Mouse (Mus musculus) embryonic facial prominence, embryonic 10.5 days (tissue): Measurements from ENCODE around the gene Cd4. TPM values are rescaled to one million over a fixed set of nuclear protein-coding genes. Genes with fewer than 3 reads are reported as not detected.
A peak's percentile ranks its signal among the peaks of the same experiment; 100 is the strongest.

ENCODE experiments used
- DNase-seq: peaks from one replicate; pipeline ENCODE4 v3.0.0-alpha.2; 2017; ENCODE audit warnings: low spot score
- H3K27ac ChIP-seq: fragments of 300-500 bp; sonication (generic); replicated peaks from 2 replicates; pipeline ENCODE4 v1.5.1; 2016; ENCODE audit warnings: mild to moderate bottlenecking
- H3K27me3 ChIP-seq: fragments of 300-500 bp; sonication (generic); replicated peaks from 2 replicates; pipeline ENCODE4 v1.6.1; 2016; ENCODE audit warnings: low read depth, mild to moderate bottlenecking; ENCODE audit not compliant: poor library complexity, severe bottlenecking
- H3K36me3 ChIP-seq: fragments of 300-500 bp; sonication (generic); replicated peaks from 2 replicates; pipeline ENCODE4 v1.6.1; 2016; ENCODE audit warnings: mild to moderate bottlenecking, moderate library complexity
- H3K4me1 ChIP-seq: fragments of 300-500 bp; sonication (generic); 2 replicates; pipeline ENCODE4 v1.6.1; 2016
- H3K4me3 ChIP-seq: fragments of 300-500 bp; sonication (generic); 2 replicates; pipeline ENCODE4 v1.5.1; 2016; ENCODE audit warnings: mild to moderate bottlenecking, moderate library complexity
- H3K9me3 ChIP-seq: fragments of 300-500 bp; sonication (generic); 2 replicates; pipeline ENCODE4 v1.6.1; 2016; ENCODE audit warnings: mild to moderate bottlenecking
- WGBS: fragments of 180-500 bp; shearing (Covaris S2); methylation state at CpG from one replicate; pipeline ENCODE4 v1.1.7; 2016; 5-methylcytosine and 5-hydroxymethylcytosine counted together
- polyA plus RNA-seq: library from polyadenylated mRNA; unstranded; fragments of >200 nt; fragmentation: Nextera tagmentation; extraction: Ambion mirVana; gene quantifications from 2 replicates; pipeline ENCODE4 v1.2.1, GENCODE M21; 2016

The Cd4 gene
- polyA plus RNA-seq, 1 experiment from 2014 or later = not detected

- Histone ChIP-seq H3K27me3 (peaks cover 43% of the 10 kb centered on the region), H3K4me3 (no peak overlapping the region), H3K36me3 (peaks cover 36% of the 10 kb centered on the region), H3K4me1 (peaks cover 65% of the 10 kb centered on the region), H3K9me3 (no peaks in the 10 kb centered on the region), H3K27ac (peak overlapping the region; percentile 41; the same call in 1 of the 2 replicates)
- no peak for DNase-seq
- 73% methylated on average over 6 of the region's 6 CpGs for WGBS
Measured at GRCm38 (mm10) chr6:124913214-124913613, 25.2 kb upstream of the Cd4 start.

GRCm38 (mm10) chr6:124911533-124912218, 23.7 kb upstream of the Cd4 start, which contains the start of gene Lag3:
TSS of gene Lag3 (minus strand) at chr6:124911705.
- Histone ChIP-seq H3K27me3 (peaks cover 51% of the 10 kb centered on the region), H3K4me3 (peak within 1 kb of the TSS; percentile 14; the same call in 1 of the 2 replicates), H3K27ac (peak within 1 kb of the TSS; percentile 12), H3K36me3 (peaks cover 36% of the 10 kb centered on the region), H3K4me1 (peaks cover 60% of the 10 kb centered on the region), H3K9me3 (no peaks in the 10 kb centered on the region)
- 17% methylated on average over 13 of the region's 13 CpGs for WGBS
- DNase-seq = peak; percentile 25

GRCm38 (mm10) chr6:124910032-124910431, 22.0 kb upstream of the Cd4 start:
- Histone ChIP-seq H3K9me3 (no peaks in the 10 kb centered on the region), H3K27ac (peak overlapping the region; percentile 83), H3K4me1 (peaks cover 50% of the 10 kb centered on the region), H3K36me3 (peaks cover 27% of the 10 kb centered on the region), H3K4me3 (peak overlapping the region; percentile 51), H3K27me3 (peaks cover 51% of the 10 kb centered on the region)
- peak; percentile 59 for DNase-seq
- WGBS = 3% methylated on average over 32 of the region's 32 CpGs

GRCm38 (mm10) chr6:124907767-124908166, 19.7 kb upstream of the Cd4 start:
- peaks cover 50% of the 10 kb centered on the region for H3K4me1 ChIP-seq
- H3K4me3 ChIP-seq = no peak overlapping the region
- no peaks in the 10 kb centered on the region for H3K9me3 ChIP-seq
- H3K27me3 ChIP-seq = peaks cover 51% of the 10 kb centered on the region
- peaks cover 5% of the 10 kb centered on the region for H3K36me3 ChIP-seq
- WGBS = 86% methylated on average over 1 of the region's 1 CpGs
- no peak overlapping the region for H3K27ac ChIP-seq
- no peak for DNase-seq

GRCm38 (mm10) chr6:124904991-124905860, 17.2 kb upstream of the Cd4 start:
- no peaks in the 10 kb centered on the region for H3K36me3 ChIP-seq
- peak overlapping the region; percentile 98 for H3K27ac ChIP-seq
- H3K9me3 ChIP-seq = no peaks in the 10 kb centered on the region
- no peak for DNase-seq
- 25% methylated on average over 16 of the region's 16 CpGs for WGBS
- peak overlapping the region; percentile 65 for H3K4me3 ChIP-seq
- peaks cover 28% of the 10 kb centered on the region for H3K27me3 ChIP-seq
- peaks cover 32% of the 10 kb centered on the region for H3K4me1 ChIP-seq

- peaks cover 24% of the 10 kb centered on the region for H3K4me1 ChIP-seq
- H3K27me3 ChIP-seq = peaks cover 19% of the 10 kb centered on the region
- no peaks in the 10 kb centered on the region for H3K9me3 ChIP-seq
- no peaks in the 10 kb centered on the region for H3K36me3 ChIP-seq
- peak overlapping the region; percentile 65 for H3K4me3 ChIP-seq
- WGBS = 6% methylated on average over 24 of the region's 24 CpGs
- DNase-seq = peak; percentile 85
- H3K27ac ChIP-seq = peak overlapping the region; percentile 98
Measured at GRCm38 (mm10) chr6:124904161-124904981, 16.4 kb upstream of the Cd4 start.

GRCm38 (mm10) chr6:124903580-124904151, 15.6 kb upstream of the Cd4 start:
- Histone ChIP-seq H3K4me3 (peak overlapping the region; percentile 65), H3K4me1 (peaks cover 24% of the 10 kb centered on the region), H3K9me3 (no peaks in the 10 kb centered on the region), H3K36me3 (no peaks in the 10 kb centered on the region), H3K27me3 (peaks cover 12% of the 10 kb centered on the region), H3K27ac (peak overlapping the region; percentile 98)
- DNase-seq = peak; percentile 95
- under 1% methylated on average over 23 of the region's 23 CpGs for WGBS

- DNase-seq = no peak
- no peaks in the 10 kb centered on the region for H3K36me3 ChIP-seq
- H3K27ac ChIP-seq = no peak overlapping the region; the same call in 1 of the 2 replicates
- H3K9me3 ChIP-seq = no peaks in the 10 kb centered on the region
- peaks cover 24% of the 10 kb centered on the region for H3K4me1 ChIP-seq
- no peaks in the 10 kb centered on the region for H3K27me3 ChIP-seq
- H3K4me3 ChIP-seq = no peak overlapping the region
Measured at GRCm38 (mm10) chr6:124901851-124902250, 13.8 kb upstream of the Cd4 start.

GRCm38 (mm10) chr6:124900801-124901480, 12.9 kb upstream of the Cd4 start:
- no peak for DNase-seq
- Histone ChIP-seq H3K36me3 (no peaks in the 10 kb centered on the region), H3K9me3 (no peaks in the 10 kb centered on the region), H3K27me3 (no peaks in the 10 kb centered on the region), H3K4me1 (peaks cover 24% of the 10 kb centered on the region), H3K4me3 (no peak overlapping the region), H3K27ac (no peak overlapping the region)
- 67% methylated on average over 10 of the region's 10 CpGs for WGBS

GRCm38 (mm10) chr6:124900056-124900800, 12.2 kb upstream of the Cd4 start:
- Histone ChIP-seq H3K36me3 (no peaks in the 10 kb centered on the region), H3K4me1 (peaks cover 20% of the 10 kb centered on the region), H3K4me3 (no peak overlapping the region), H3K27ac (no peak overlapping the region), H3K27me3 (no peaks in the 10 kb centered on the region), H3K9me3 (no peaks in the 10 kb centered on the region)
- DNase-seq = no peak
- 65% methylated on average over 8 of the region's 8 CpGs for WGBS

GRCm38 (mm10) chr6:124898359-124898758, 10.3 kb upstream of the Cd4 start:
- WGBS = 73% methylated on average over 3 of the region's 3 CpGs

More at GRCm38 (mm10) chr6:124898359-124898758, 10.3 kb upstream of the Cd4 start:
- H3K27ac ChIP-seq = no peak overlapping the region
- H3K4me3 ChIP-seq = no peak overlapping the region
- H3K9me3 ChIP-seq = no peaks in the 10 kb centered on the region
- DNase-seq = no peak
- H3K4me1 ChIP-seq = peaks cover 3% of the 10 kb centered on the region; the same call in 1 of the 2 replicates
- H3K27me3 ChIP-seq = no peaks in the 10 kb centered on the region
- H3K36me3 ChIP-seq = no peaks in the 10 kb centered on the region
